Mouse (Mus musculus) limb, embryonic 15.5 days (tissue): ENCODE data around the gene Dnajc6. TPM values are rescaled to one million over a fixed set of nuclear protein-coding genes. Genes with fewer than 3 reads are reported as not detected.

ENCODE experiments used
- ATAC-seq: fragments of 200-750 bp; cut with Nextera tagmentation; 2 replicates; pipeline ENCODE4 v1.8.0; 2017; ENCODE audit warnings: low read depth, moderate TSS enrichment; ENCODE audit not compliant: insufficient number of reproducible peaks, low FRiP score, low TSS enrichment
- H3K27ac ChIP-seq: fragments of 300-500 bp; sonication (generic); 2 replicates; pipeline ENCODE4 v1.5.1; 2015; ENCODE audit warnings: moderate library complexity, mild to moderate bottlenecking, inconsistent platforms
- H3K27me3 ChIP-seq: fragments of 300-500 bp; sonication (generic); 2 replicates; pipeline ENCODE4 v1.6.1; 2015; ENCODE audit warnings: inconsistent platforms
- H3K36me3 ChIP-seq: fragments of 300-500 bp; sonication (generic); 2 replicates; pipeline ENCODE4 v1.6.1; 2015; ENCODE audit warnings: inconsistent platforms
- H3K4me1 ChIP-seq: fragments of 300-500 bp; sonication (generic); 2 replicates; pipeline ENCODE4 v1.6.1; 2015; ENCODE audit warnings: inconsistent platforms
- H3K4me2 ChIP-seq: fragments of 300-500 bp; sonication (generic); 2 replicates; pipeline ENCODE4 v1.6.1; 2015; ENCODE audit warnings: mild to moderate bottlenecking, inconsistent platforms
- H3K4me3 ChIP-seq: fragments of 300-500 bp; sonication (generic); 2 replicates; pipeline ENCODE4 v1.5.1; 2015; ENCODE audit warnings: mild to moderate bottlenecking, inconsistent platforms
- H3K9ac ChIP-seq: fragments of 300-500 bp; sonication (generic); 2 replicates; pipeline ENCODE4 v1.6.1; 2015; ENCODE audit warnings: inconsistent platforms
- H3K9me3 ChIP-seq: fragments of 300-500 bp; sonication (generic); 2 replicates; pipeline ENCODE4 v1.6.1; 2016; ENCODE audit warnings: inconsistent platforms
- WGBS: fragments of 180-500 bp; shearing (Covaris S2); methylation state at CpG from one replicate; pipeline ENCODE4 v1.1.7; 2015; 5-methylcytosine and 5-hydroxymethylcytosine counted together
- polyA plus RNA-seq: library from polyadenylated mRNA; unstranded; fragments of >200 nt; fragmentation: Nextera tagmentation; extraction: Ambion mirVana; gene quantifications from 2 replicates; pipeline ENCODE4 v1.2.1, GENCODE M21; 2015

The Dnajc6 gene
- polyA plus RNA-seq, 1 experiment from 2014 or later = 1.3 TPM

DNA sequence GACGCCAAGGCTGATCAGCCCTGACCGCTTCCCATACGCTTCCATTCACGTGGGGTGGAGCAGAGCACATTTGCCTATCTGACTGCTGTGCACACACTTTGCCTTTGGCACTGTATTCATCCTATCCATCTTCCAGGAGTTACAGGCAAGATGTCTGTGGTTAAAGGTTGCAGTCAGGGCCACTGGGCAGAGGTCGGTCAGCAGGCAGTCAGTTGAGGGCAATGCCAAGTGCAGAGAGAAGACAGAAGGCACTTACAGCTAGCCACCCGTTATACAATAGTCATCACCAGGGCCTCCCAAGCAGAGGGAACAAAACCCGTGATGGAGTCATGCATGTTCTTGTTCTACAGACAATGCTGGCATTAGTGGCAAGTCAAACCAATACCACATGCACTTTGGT, 82.3 kb downstream of the Dnajc6 start:
- ATAC-seq = no peak
- Histone ChIP-seq H3K4me2 (no peak overlapping the region), H3K27me3 (no peaks in the 10 kb centered on the region), H3K9ac (no peak overlapping the region), H3K4me3 (no peak overlapping the region), H3K9me3 (no peaks in the 10 kb centered on the region), H3K27ac (no peak overlapping the region), H3K36me3 (no peaks in the 10 kb centered on the region), H3K4me1 (no peaks in the 10 kb centered on the region)
- 82% methylated on average over 7 of the region's 7 CpGs for WGBS

GRCm38 (mm10) chr4:101579517-101579916, 83.1 kb downstream of the Dnajc6 start:
- Histone ChIP-seq H3K9ac (no peak overlapping the region), H3K4me3 (no peak overlapping the region), H3K36me3 (no peaks in the 10 kb centered on the region), H3K27ac (no peak overlapping the region), H3K4me2 (no peak overlapping the region), H3K27me3 (no peaks in the 10 kb centered on the region), H3K9me3 (no peaks in the 10 kb centered on the region), H3K4me1 (no peaks in the 10 kb centered on the region)
- WGBS = 73% methylated on average over 5 of the region's 5 CpGs
- no peak for ATAC-seq

DNA sequence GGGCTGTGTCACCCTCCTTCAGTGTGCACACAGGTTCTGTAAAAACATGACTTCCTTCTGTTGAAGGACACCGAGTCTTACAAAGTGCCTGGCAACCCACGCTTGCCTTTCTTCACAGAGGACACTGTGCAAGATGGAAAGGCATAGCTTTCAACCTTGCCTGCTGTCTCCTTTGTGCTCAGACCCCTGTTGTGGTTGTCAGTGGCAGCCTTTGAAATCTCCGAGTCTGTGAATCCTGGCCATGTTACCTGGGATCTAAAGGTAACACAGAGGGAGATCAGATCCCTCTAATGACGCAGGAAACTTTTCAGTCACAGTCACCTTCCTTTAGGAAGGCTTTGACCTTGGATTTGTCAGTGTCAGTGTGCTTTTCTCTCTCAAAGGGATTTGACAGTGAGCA, 84.7 kb downstream of the Dnajc6 start:
- H3K4me2 ChIP-seq = no peak overlapping the region
- H3K9me3 ChIP-seq = no peaks in the 10 kb centered on the region
- H3K36me3 ChIP-seq = no peaks in the 10 kb centered on the region
- no peak for ATAC-seq
- no peak overlapping the region for H3K27ac ChIP-seq
- no peak overlapping the region for H3K4me3 ChIP-seq
- 89% methylated on average over 4 of the region's 4 CpGs for WGBS
- no peaks in the 10 kb centered on the region for H3K27me3 ChIP-seq
- H3K9ac ChIP-seq = no peak overlapping the region
- H3K4me1 ChIP-seq = no peaks in the 10 kb centered on the region

DNA sequence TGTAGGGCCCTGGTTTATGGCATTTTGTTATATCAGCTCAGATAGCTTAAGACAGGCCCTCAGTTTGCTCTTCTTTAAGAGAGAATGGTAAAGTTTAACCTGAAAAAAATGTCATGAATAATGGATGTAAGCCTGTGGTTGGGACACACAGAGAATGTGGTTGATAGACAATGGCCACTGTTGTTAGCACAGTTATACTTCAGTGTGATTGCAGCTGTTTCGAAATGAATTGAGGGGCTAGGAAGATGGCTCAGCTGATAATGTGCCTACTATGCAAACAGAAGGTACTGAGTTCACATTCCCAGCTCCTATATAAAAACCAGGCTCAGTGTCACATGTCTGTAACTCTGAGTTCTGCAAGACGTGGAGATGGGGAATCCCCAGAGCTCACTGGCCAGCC, 86.4 kb downstream of the Dnajc6 start:
- H3K4me1 ChIP-seq = no peaks in the 10 kb centered on the region
- no peak overlapping the region for H3K4me3 ChIP-seq
- H3K27ac ChIP-seq = no peak overlapping the region
- WGBS = 69% methylated on average over 2 of the region's 2 CpGs
- no peak overlapping the region for H3K4me2 ChIP-seq
- no peaks in the 10 kb centered on the region for H3K27me3 ChIP-seq
- no peaks in the 10 kb centered on the region for H3K9me3 ChIP-seq
- H3K36me3 ChIP-seq = no peaks in the 10 kb centered on the region
- no peak for ATAC-seq
- no peak overlapping the region for H3K9ac ChIP-seq

- Histone ChIP-seq H3K27ac (no peak overlapping the region), H3K27me3 (no peaks in the 10 kb centered on the region), H3K4me1 (no peaks in the 10 kb centered on the region), H3K9ac (no peak overlapping the region), H3K36me3 (no peaks in the 10 kb centered on the region), H3K9me3 (no peaks in the 10 kb centered on the region), H3K4me2 (no peak overlapping the region), H3K4me3 (no peak overlapping the region)
- WGBS = 29% methylated on average over 19 of the region's 19 CpGs
- ATAC-seq = no peak
Observed at GRCm38 (mm10) chr4:101584524-101585454, 88.3 kb downstream of the Dnajc6 start.

DNA sequence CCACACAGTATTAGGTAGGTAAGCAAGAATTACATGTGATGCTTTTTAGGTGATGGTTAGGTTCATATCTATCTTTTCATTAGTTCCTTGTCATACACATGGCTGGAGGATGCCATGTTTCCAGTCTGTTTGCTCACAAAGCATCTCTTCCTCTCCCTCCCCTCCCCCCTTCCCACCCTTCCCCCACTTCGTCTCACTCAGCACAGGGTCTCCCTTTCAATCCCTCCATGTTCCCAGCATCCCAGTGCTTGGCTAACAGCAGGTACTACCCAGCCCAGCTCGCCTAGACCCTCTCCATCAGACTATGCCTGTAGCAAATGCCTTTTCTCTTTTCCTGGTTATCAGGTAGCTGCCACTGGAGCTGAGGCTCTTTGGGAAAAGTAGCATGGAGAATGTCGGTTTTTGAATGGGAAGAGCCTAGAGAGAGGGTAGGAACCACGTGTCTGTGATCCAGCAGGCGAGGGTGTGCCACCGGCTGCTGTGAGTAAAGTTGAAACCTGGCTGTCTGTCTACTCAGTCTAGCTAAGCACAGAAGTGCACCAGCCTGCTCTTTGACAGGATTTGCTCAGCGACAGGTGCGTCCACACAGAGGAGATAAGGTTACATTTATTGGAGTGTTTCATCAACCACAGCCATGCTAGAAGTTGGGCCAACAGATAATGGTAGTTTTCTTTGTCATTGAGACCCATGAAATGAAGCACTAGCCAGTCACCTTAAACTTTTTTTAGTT, 89.2 kb downstream of the Dnajc6 start:
- WGBS = 54% methylated on average over 8 of the region's 8 CpGs
- Histone ChIP-seq H3K27me3 (no peaks in the 10 kb centered on the region), H3K9ac (no peak overlapping the region), H3K9me3 (no peaks in the 10 kb centered on the region), H3K4me2 (no peak overlapping the region), H3K4me1 (no peaks in the 10 kb centered on the region), H3K27ac (no peak overlapping the region), H3K4me3 (no peak overlapping the region), H3K36me3 (no peaks in the 10 kb centered on the region)
- no peak for ATAC-seq

DNA sequence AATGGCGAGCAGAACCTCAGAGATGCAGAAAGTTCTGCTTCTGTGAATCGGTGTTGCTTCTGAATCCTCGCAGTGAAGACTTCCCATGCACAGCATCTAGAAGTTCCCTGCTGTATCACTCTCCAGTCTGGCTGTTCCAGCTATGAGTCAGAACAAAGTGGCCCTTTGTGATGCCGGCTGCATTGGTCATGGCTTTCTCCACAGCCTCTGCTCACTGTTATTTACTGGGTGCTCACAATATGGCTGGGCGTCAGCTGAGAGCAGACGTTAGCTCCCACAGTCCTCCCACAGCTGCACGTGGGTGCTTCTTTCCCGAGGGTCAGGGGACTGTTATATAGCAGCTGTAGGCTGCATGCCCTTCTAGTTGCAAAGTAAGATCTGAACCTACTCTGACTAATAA, 92.5 kb downstream of the Dnajc6 start:
- no peaks in the 10 kb centered on the region for H3K4me1 ChIP-seq
- H3K27ac ChIP-seq = no peak overlapping the region
- H3K27me3 ChIP-seq = no peaks in the 10 kb centered on the region
- no peaks in the 10 kb centered on the region for H3K9me3 ChIP-seq
- no peak for ATAC-seq
- H3K9ac ChIP-seq = no peak overlapping the region
- no peak overlapping the region for H3K4me2 ChIP-seq
- no peak overlapping the region for H3K4me3 ChIP-seq
- H3K36me3 ChIP-seq = no peaks in the 10 kb centered on the region
- WGBS = 73% methylated on average over 8 of the region's 8 CpGs

- H3K4me2 ChIP-seq = no peak overlapping the region
- no peaks in the 10 kb centered on the region for H3K9me3 ChIP-seq
- H3K9ac ChIP-seq = no peak overlapping the region
- no peaks in the 10 kb centered on the region for H3K4me1 ChIP-seq
- WGBS = 89% methylated on average over 3 of the region's 3 CpGs
- ATAC-seq = no peak
- H3K4me3 ChIP-seq = no peak overlapping the region
- no peak overlapping the region for H3K27ac ChIP-seq
- no peaks in the 10 kb centered on the region for H3K36me3 ChIP-seq
- H3K27me3 ChIP-seq = no peaks in the 10 kb centered on the region
Observed at GRCm38 (mm10) chr4:101589771-101590170, 93.3 kb downstream of the Dnajc6 start.

GRCm38 (mm10) chr4:101591400-101591799, 95.0 kb downstream of the Dnajc6 start:
- H3K4me1 ChIP-seq = no peaks in the 10 kb centered on the region
- 96% methylated on average over 1 of the region's 1 CpGs for WGBS
- no peak overlapping the region for H3K27ac ChIP-seq
- H3K27me3 ChIP-seq = no peaks in the 10 kb centered on the region
- H3K36me3 ChIP-seq = no peaks in the 10 kb centered on the region
- H3K4me2 ChIP-seq = no peak overlapping the region
- no peak overlapping the region for H3K4me3 ChIP-seq
- H3K9ac ChIP-seq = no peak overlapping the region
- no peak for ATAC-seq
- no peaks in the 10 kb centered on the region for H3K9me3 ChIP-seq

DNA sequence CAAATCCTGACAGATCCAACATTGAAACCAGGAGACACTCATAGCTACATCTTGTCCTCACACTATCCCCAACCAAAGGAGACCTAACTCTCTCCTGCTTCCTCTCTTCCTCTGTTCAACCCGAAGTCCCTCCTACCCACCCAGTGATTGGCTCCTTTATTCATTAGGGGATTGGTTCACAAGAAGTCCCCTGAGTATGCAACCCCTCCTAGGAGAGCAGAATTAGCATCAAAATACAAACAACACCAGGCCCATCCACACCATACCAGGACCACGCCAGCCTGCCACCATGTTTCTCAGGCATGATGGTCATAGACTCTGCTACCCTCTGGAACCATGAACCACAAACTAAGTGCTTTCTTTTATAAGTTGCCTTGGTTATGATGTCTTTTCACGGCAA, 96.0 kb downstream of the Dnajc6 start:
- Histone ChIP-seq H3K36me3 (no peaks in the 10 kb centered on the region), H3K27me3 (no peaks in the 10 kb centered on the region), H3K9ac (no peak overlapping the region), H3K4me2 (no peak overlapping the region), H3K9me3 (no peaks in the 10 kb centered on the region), H3K4me3 (no peak overlapping the region), H3K4me1 (no peaks in the 10 kb centered on the region), H3K27ac (no peak overlapping the region)
- WGBS = 78% methylated on average over 3 of the region's 3 CpGs
- ATAC-seq = no peak

DNA sequence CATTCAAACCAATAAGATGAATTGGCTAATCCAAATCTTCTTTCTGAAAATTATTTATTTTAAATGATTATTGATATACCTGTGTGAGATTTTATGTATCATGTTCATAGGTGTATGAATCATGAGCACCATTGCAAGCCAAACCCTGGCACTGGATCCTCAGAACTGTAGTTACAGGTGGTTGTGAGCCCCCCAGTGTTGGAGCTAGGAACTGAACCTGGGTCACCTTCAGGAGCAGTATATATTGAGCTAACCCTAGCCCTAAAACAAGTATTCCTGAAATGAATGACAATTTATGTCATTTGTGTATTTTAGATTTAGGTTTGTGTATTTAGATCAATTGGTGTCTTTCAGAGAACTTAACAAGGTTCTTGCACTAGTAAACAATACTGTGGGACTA, 105.3 kb downstream of the Dnajc6 start:
- no peak for ATAC-seq

GRCm38 (mm10) chr4:101603635-101604034, 107.2 kb downstream of the Dnajc6 start:
- Histone ChIP-seq H3K27me3 (no peaks in the 10 kb centered on the region), H3K4me2 (no peak overlapping the region), H3K27ac (no peak overlapping the region), H3K9me3 (no peaks in the 10 kb centered on the region), H3K4me1 (no peaks in the 10 kb centered on the region), H3K9ac (no peak overlapping the region), H3K4me3 (no peak overlapping the region), H3K36me3 (no peaks in the 10 kb centered on the region)
- ATAC-seq = no peak
- WGBS = 67% methylated on average over 3 of the region's 3 CpGs

More for the DNA sequence above, 105.3 kb downstream of the Dnajc6 start:
- Histone ChIP-seq H3K4me3 (no peak overlapping the region), H3K9me3 (no peaks in the 10 kb centered on the region), H3K36me3 (no peaks in the 10 kb centered on the region), H3K4me1 (no peaks in the 10 kb centered on the region), H3K4me2 (no peak overlapping the region), H3K27ac (no peak overlapping the region), H3K27me3 (no peaks in the 10 kb centered on the region), H3K9ac (no peak overlapping the region)
